ENCODE assay signal across 10 mouse cellular contexts in genomic region chr1:53032550-53032949, GRCm38 (mm10). TPM values are rescaled to one million over a fixed set of nuclear protein-coding genes. Genes with fewer than 3 reads are reported as not detected.
DNase-seq lines count a peak whose midpoint lies in the region; ATAC-seq and TF ChIP-seq lines count a peak whose summit lies in the region.
"Had no signal": no experiment of that assay in that cellular context is flagged by ENCODE, and none has a peak within 500 bp of the region (broad histone marks: within the 10 kb centered on the region; RNA-seq: fewer than 3 reads in every experiment).

No protein-coding gene starts in this region.

- H3K36me3 ChIP-seq in heart, adult 2 months (ENCODE audit: control insufficient read depth, insufficient read depth, low read length): no peaks in the 10 kb centered on the region
- H3K36me3 ChIP-seq in heart, embryonic 10.5 days: no peaks in the 10 kb centered on the region
- no peaks in the 10 kb centered on the region for H3K36me3 ChIP-seq in liver, embryonic 12.5 days
- H3K36me3 ChIP-seq: heart, embryonic 13.5 days; limb, embryonic 15.5 days had no signal

- no peak for DNase-seq in heart, adult 2 months
- DNase-seq in heart, embryonic 10.5 days (ENCODE audit: low spot score): no peak
- DNase-seq in lung, postnatal 14 days: peak; percentile 5
- no peak for DNase-seq in lung, postnatal 4 days
- peak; percentile 59 for DNase-seq in brain, embryonic 14.5 days (ENCODE audit: low read depth)
- DNase-seq in retina, embryonic 14.5 days (ENCODE audit: low spot score): peak; percentile 67
- DNase-seq in adrenal gland, adult 2 months: no peak

- no peaks in the 10 kb centered on the region for H3K4me1 ChIP-seq in heart, adult 2 months (ENCODE audit: control insufficient read depth, insufficient read depth, low read length)
- peaks cover 3% of the 10 kb centered on the region; the same call in 1 of the 2 replicates for H3K4me1 ChIP-seq in heart, embryonic 10.5 days
- no peaks in the 10 kb centered on the region for H3K4me1 ChIP-seq in liver, embryonic 12.5 days
- H3K4me1 ChIP-seq: limb, embryonic 15.5 days had no signal

- TF ChIP-seq EP300 in heart, adult 2 months (IDR thresholded peaks at IDR 0.05; ENCODE audit: insufficient read depth, low read depth, low read length): no peak

- intact Hi-C loops in heart, adult 2 months (cut with DNase I): no loop called here

- H3K79me2 ChIP-seq in heart, adult 2 months (replicated peaks; ENCODE audit: control insufficient read depth, insufficient read depth, low read length): no peaks in the 10 kb centered on the region

- no peak overlapping the region for H3K4me2 ChIP-seq in liver, embryonic 12.5 days
- H3K4me2 ChIP-seq: heart, embryonic 13.5 days; limb, embryonic 15.5 days had no signal

- H3K9me3 ChIP-seq in heart, embryonic 10.5 days: no peaks in the 10 kb centered on the region
- no peaks in the 10 kb centered on the region for H3K9me3 ChIP-seq in liver, embryonic 12.5 days (replicated peaks)
- H3K9me3 ChIP-seq: heart, embryonic 13.5 days; limb, embryonic 15.5 days had no signal

- no peaks in the 10 kb centered on the region for H3K27me3 ChIP-seq in heart, adult 2 months (ENCODE audit: control insufficient read depth, insufficient read depth, low read length)
- H3K27me3 ChIP-seq in heart, embryonic 10.5 days (ENCODE audit: insufficient read depth, poor library complexity, severe bottlenecking): no peaks in the 10 kb centered on the region
- H3K27me3 ChIP-seq in liver, embryonic 12.5 days (replicated peaks): no peaks in the 10 kb centered on the region
- H3K27me3 ChIP-seq: heart, embryonic 13.5 days; limb, embryonic 15.5 days had no signal

- no peak overlapping the region for H3K9ac ChIP-seq in heart, adult 2 months (ENCODE audit: low read depth, low read length)
- H3K9ac ChIP-seq in liver, embryonic 12.5 days: no peak overlapping the region
- H3K9ac ChIP-seq: heart, embryonic 13.5 days; limb, embryonic 15.5 days had no signal

- no peak for TF ChIP-seq POLR2A in heart, adult 2 months (IDR thresholded peaks at IDR 0.05; ENCODE audit: insufficient read depth, low read depth, low read length)
- no peak for TF ChIP-seq POLR2A in brain, embryonic 14.5 days (IDR thresholded peaks at IDR 0.05; ENCODE audit: borderline replicate concordance, extremely low read depth, insufficient read depth, insufficient read length, poor library complexity, severe bottlenecking)

- peak; percentile 58 for TF ChIP-seq CTCF in heart, adult 2 months (IDR thresholded peaks at IDR 0.05)
- peak; percentile 17; the same call in 1 of the 2 replicates for TF ChIP-seq CTCF in brain, embryonic 14.5 days (IDR thresholded peaks at IDR 0.05; ENCODE audit: borderline replicate concordance, extremely low read depth, insufficient read depth, insufficient read length)

- no peak overlapping the region for H3K4me3 ChIP-seq in heart, adult 2 months
- no peak overlapping the region for H3K4me3 ChIP-seq in heart, embryonic 10.5 days
- no peak overlapping the region for H3K4me3 ChIP-seq in liver, embryonic 12.5 days
- H3K4me3 ChIP-seq: heart, embryonic 13.5 days; limb, embryonic 15.5 days had no signal

- no peak for ATAC-seq in liver, embryonic 12.5 days

- H3K27ac ChIP-seq in heart, adult 2 months: no peak overlapping the region
- no peak overlapping the region for H3K27ac ChIP-seq in heart, embryonic 10.5 days
- H3K27ac ChIP-seq in liver, embryonic 12.5 days: no peak overlapping the region
- H3K27ac ChIP-seq: heart, embryonic 13.5 days; limb, embryonic 15.5 days had no signal

RNA-seq across cellular contexts. Expression of gene 1700019D03Rik, which starts 12.6 kb away (rescaled TPM):
- total RNA-seq in heart, adult 2 months (2021): 1 to 10 TPM; 1.2 to 1.6 TPM
- polyA plus RNA-seq in heart, adult 2 months (2012; rRNA removed): 1.4 and 2.0 TPM in 2 replicates
- 0.62 and 3.7 TPM in 2 replicates for polyA plus RNA-seq in heart, embryonic 10.5 days (2016; fragmentation: Nextera tagmentation; extraction: Ambion mirVana)
- 1.1 TPM in 2 replicates for polyA plus RNA-seq in brain, embryonic 14.5 days (2012; rRNA removed)
- 7.5 and 8.0 TPM in 2 replicates for polyA plus RNA-seq in liver, embryonic 12.5 days (2016; fragmentation: Nextera tagmentation; extraction: Ambion mirVana)
- total RNA-seq in adrenal gland, adult 2 months (2021): 1 to 10 TPM; 1.1 to 1.7 TPM
- polyA plus RNA-seq in adrenal gland, adult 2 months (2012; rRNA removed): 0.19 and 0.29 TPM in 2 replicates

RNA-seq across cellular contexts. Expression of gene Mstn, which starts 28.9 kb away (rescaled TPM):
- under 1 TPM; 0.37 to 0.43 TPM for total RNA-seq in heart, adult 2 months (2021)
- 0.21 and 1.4 TPM in 2 replicates for polyA plus RNA-seq in heart, adult 2 months (2012; rRNA removed)
- polyA plus RNA-seq in heart, embryonic 10.5 days (2016; fragmentation: Nextera tagmentation; extraction: Ambion mirVana): 1.7 and 2.1 TPM in 2 replicates
- 0.18 and 0.25 TPM in 2 replicates for polyA plus RNA-seq in brain, embryonic 14.5 days (2012; rRNA removed)
- 0.07 and 0.22 TPM in 2 replicates for polyA plus RNA-seq in liver, embryonic 12.5 days (2016; fragmentation: Nextera tagmentation; extraction: Ambion mirVana)
- not detected for total RNA-seq in adrenal gland, adult 2 months (2021)
- not detected in 2 replicates for polyA plus RNA-seq in adrenal gland, adult 2 months (2012; rRNA removed)

Comparison
In these comparisons a context has a peak if more than half of its experiments do, and no peak if none do; other contexts are left out.
1. DNase-seq: peak in lung, postnatal 14 days (single experiment), brain, embryonic 14.5 days (single experiment) and retina, embryonic 14.5 days (single experiment); none in heart, adult 2 months (0 of 2), heart, embryonic 10.5 days (single experiment), lung, postnatal 4 days (0 of 2) and adrenal gland, adult 2 months (single experiment).